Mouse (Mus musculus) lung, postnatal 4 days (tissue): ENCODE data around the gene Lrrc10b.
A peak's percentile ranks its signal among the peaks of the same experiment; 100 is the strongest.

ENCODE experiments used
- DNase-seq, 2 experiments: peaks; one replicate each; pipeline ENCODE4 v3.0.0; 2021

Gene Lrrc10b

DNA sequence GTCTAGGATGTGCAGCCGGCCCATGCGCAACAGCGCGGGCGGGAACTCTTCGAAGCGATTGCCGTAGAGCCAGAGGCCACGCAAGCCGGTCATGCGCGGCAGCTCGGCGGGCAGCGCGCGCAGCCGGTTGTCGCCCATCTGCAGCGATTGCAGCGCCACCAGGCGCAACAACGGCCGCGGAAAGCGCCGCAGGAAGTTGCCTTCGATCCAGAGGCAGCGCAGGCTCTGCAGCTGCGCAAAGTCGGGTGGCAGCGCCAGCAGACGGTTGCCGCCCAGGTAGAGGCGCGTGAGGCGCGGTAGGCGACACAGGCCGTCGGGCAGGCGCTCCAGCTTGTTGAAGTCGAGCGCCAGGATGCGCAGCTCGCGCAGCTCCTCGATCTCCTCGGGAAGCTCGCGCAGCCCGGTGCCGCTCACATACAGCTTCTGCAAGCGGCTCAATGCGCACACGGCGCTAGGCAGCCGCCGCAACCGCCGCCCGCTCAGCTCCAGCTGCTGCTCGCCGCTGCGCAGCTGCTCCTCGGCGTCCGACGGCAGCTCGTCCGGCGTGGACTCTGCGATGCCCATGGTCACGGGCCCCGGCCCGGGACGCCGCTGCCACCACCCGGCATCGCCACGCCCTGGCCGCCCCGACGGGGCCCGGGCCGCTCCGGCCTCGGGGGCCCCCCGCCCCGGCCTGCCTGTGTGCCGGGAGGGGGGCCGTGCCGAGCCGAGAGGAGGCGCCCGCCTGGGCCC lies at the start of gene Lrrc10b:
TSS of gene Lrrc10b (minus strand) at position 722 of the 732 bp plus-strand sequence.
- DNase-seq, result peak; percentile 80 to 85

DNA sequence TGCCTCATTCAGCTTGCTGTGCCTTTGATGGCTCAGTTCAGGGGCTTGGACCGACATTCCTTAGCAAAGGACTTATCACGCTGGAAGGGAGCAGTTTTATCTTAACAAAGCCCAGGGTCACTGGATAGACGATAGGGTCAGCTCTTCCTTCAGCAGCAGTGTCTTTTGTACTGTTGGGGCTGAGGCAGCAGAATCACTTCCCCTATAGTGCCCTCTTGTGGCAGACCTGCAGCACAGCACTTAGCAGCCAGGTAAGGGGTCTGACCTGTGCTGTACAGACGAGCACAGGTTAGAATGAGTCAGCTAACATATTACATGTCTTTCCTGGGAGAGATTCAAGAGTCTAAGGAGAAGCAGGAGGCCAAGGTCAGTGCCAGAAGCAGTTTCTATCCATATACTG lies 45.3 kb upstream of the Lrrc10b start:
- DNase-seq, result peak in 1 of 2 experiments; percentile 58

DNA sequence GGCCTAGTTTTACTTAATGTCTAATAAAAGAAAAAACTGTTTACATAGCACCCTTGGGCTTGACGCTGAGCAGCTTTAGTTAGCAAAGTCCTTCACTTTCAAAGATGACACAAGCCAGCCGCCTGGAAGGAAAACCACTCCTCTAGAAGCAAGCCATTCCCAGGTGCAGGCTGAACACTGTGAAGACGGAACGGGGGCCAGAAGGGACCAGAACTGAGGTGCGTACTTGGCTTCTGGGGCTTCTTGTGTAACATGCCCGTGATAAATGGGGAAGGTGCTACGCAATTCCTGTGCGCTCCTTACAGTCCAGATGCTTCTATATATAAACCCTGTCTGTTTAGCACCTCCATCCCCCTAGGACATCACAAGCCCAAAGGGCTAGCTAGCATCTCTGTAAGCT lies 43.3 kb upstream of the Lrrc10b start:
- no peak for DNase-seq

DNA sequence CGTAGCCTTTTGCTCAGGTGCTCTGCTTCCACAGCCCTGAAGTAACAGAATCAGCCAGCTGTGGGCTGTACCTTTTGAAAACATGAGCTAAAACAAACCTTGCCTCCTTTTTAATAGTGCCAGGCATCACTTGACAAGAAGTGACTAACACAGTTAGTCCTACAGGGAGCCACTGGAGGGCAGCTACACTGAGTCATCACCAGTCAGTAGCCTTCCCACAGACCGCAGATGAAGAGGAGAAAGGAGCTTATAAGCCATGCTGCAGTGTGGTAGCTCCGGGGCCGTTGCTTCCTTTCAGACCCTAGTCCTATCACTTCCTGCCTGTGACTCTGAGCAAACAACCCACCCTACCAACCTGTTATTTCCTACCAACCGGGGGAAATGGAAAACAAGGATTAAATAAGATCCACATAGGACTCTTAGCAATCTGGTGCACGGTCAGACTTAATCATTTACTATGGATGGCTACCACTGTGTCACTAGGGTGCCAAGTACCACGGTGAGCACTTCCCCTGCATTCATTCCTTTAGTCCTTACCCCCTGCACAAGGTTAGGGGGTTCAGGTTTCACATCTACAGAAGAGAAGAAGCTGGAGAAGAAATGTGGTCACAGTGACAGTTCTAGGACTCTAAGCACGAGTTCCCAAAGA lies 40.4 kb upstream of the Lrrc10b start:
- no peak for DNase-seq

GRCm38 (mm10) chr19:10496976-10497375 lies 39.7 kb upstream of the Lrrc10b start:
- DNase-seq, result no peak

DNA sequence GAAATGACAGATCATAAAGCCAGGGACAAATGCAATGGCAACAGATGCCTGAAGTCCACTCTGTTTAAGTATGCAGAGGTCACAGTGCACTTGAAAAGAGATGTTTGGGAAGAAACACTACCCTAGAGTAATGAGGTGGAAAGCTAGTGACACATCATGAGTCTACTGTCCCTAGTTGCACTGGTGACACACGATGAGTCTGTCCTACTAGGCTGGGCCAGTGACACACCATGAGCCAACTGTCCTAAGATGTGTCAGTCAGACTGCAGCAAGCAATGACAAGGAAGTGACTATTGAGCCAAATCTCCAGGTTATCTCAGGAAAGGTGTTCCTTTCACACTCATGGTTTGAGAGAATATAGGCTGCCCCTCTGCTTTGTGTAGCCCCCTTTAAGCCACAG lies 38.4 kb upstream of the Lrrc10b start:
- no peak for DNase-seq

DNA sequence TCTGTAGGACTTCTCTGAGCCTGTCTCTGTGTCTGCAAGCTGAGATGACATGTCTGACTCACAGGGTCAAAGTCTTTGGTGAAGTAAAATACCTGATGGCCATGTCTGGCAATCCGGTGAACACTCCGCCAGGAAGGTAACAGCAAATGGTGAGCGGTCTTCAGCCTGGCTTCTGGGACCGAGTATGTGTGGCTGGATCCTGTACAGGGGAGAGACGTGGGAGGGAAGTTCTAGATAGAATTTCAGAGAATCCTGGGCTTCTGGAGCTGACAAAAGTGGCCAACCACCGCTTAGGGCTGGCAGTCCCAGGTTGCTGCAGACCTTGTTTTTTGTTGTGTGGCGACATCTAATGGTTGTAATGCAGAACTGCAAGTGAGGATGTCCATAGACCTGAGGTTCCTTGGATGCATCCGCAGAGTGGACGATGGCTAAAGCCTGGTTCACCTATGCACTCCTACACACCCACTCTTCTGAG lies 29.0 kb upstream of the Lrrc10b start:
- DNase-seq, result peak in 1 of 2 experiments; percentile 72

DNA sequence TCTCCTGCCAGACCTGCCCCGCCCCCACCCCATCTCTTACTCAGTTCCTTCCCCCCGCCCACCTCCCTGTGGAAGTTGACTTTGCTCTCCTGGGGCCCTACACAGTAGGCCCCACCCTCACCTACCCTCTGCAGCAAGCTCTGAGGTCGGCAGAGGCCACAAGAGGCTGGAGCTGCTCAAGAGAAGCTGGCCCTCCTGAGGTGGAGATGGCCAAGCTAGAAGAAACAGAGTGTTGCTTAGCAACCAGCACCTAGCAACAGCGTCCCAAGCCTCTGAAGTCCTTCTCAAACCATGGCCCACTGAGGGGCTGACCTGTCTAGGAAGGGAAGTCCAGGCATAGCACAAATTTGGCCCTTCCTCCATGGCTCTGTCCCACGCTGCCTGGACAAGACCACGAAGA lies 25.4 kb upstream of the Lrrc10b start, which contains the start of gene Ppp1r32:
TSS of gene Ppp1r32 (minus strand) at position 226 of the 400 bp plus-strand sequence.
- DNase-seq, result peak in 1 of 2 experiments; percentile 14

- no peak for DNase-seq
Observed at GRCm38 (mm10) chr19:10479541-10479940, 22.3 kb upstream of the Lrrc10b start.

GRCm38 (mm10) chr19:10473779-10474178 lies 16.5 kb upstream of the Lrrc10b start:
- no peak for DNase-seq

GRCm38 (mm10) chr19:10472958-10473357 lies 15.7 kb upstream of the Lrrc10b start:
- DNase-seq, result no peak

- peak; percentile 39 to 72 for DNase-seq
Observed at GRCm38 (mm10) chr19:10469171-10469658, 11.9 kb upstream of the Lrrc10b start.

GRCm38 (mm10) chr19:10464427-10464826 lies 7.2 kb upstream of the Lrrc10b start:
- DNase-seq, result no peak

DNA sequence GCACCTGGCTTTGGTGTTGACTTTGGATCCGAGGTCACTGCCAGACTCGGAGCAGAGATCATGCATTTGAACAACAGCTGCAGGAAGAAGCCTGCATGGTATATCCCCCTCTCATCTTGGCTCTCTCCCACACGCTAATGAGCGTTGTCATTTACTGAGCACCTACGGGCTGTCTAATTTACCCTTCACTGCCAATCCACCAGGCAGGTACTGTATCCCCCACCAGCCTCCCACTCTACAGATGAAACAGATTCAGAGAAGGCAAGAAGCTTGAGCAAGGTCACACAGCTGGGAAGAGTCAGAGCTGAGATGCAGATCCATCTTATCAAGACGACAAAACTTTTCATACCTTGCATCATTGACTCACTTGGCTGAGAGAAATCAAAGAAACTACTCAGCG lies 4.3 kb upstream of the Lrrc10b start:
- no peak for DNase-seq

DNA sequence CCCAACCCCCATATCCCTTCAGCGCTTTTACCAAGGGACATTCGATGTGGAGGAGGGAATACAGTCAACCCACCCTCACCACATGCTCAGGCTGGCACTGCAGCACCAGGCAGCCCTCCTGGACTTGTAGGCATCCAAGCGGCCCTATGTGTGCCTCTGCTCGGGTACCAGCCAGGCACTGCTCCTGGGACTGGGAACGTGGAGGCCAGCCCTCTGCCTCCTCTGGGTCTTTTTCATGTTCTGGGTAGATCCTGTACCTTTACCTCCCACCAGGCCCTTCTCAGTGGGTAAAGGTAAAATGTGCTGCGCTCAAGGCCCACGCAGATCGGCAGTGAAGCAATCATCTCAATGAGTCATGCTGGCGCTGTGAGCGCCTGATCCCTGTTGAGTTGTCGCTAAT lies 2.6 kb upstream of the Lrrc10b start:
- no peak for DNase-seq

- peak; percentile 53 to 68 for DNase-seq
Observed at GRCm38 (mm10) chr19:10458096-10458495, 823 bp upstream of the Lrrc10b start.

DNA sequence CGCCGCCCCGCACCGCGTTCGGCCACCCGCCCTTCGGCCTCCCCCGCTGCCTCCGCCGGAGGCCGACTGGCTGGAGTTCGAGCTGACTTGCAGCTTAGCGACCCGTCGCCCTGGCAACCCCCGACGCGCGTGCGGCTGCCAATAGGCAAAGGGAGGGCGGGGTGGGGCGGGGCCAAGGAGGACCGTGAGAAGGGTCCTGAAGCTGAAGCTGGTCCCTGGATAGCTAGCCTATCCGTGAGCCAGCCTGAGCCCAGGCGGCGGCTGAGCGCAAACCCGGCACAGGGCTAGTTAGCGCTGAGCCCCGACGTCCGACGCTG lies 169 bp upstream of the Lrrc10b start:
- peak; percentile 71 to 82 for DNase-seq

- DNase-seq, result no peak
Observed at GRCm38 (mm10) chr19:10455437-10455806, 1.9 kb downstream of the Lrrc10b start.

DNA sequence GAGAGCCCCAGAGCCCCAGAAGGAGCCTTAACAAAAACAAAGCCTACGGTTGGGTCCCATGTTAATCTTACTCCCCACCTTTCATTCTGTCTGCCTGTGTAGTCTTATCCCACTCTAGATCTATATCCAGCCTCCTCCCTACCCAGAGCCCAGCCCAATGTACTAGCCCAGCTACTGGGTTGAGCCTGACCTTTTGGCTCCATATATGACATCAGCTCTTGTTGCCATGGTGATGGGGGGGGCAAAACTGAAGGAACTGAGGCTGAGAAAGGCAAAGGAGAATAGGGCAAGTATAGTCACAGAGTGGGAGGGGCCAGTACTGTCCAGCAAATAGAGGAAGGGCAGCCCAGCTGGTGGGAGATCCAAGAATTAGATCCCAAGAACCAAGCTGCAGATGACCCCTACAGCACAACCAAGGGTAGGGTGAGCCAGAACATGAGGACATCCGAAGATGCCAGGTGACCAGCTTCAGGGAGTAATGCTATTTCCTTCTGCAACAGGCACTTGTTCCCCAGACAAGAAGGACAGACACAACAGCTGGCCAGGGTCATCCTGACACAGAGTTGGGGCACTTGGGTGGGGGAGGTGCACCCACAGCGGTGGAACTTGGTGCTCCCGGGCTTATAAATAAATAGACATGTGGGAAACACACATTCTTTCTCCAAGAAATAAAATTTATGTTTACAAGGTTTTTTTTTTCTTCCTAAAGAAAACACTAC lies 2.4 kb downstream of the Lrrc10b start:
- DNase-seq, result no peak

DNA sequence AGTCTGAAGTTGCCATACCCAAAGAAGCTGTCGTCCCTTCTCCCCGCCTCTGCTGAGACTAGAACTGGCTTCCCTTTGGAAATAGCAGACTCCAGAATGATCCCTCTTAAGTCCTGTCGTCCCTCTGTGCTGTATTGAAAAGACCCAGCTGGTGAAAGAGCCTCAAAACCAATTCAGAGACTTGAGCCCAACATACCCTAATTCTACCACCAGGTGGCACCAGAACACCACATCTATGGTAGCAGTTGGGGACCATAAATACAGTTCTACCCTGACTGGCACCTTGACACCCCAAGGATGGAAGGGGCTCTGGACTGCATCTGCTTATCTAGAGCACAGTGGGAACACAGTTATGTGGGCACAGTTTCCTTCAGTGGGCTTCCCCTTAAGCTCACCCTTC lies 7.6 kb downstream of the Lrrc10b start:
- peak in 1 of 2 experiments; percentile 81 for DNase-seq

DNA sequence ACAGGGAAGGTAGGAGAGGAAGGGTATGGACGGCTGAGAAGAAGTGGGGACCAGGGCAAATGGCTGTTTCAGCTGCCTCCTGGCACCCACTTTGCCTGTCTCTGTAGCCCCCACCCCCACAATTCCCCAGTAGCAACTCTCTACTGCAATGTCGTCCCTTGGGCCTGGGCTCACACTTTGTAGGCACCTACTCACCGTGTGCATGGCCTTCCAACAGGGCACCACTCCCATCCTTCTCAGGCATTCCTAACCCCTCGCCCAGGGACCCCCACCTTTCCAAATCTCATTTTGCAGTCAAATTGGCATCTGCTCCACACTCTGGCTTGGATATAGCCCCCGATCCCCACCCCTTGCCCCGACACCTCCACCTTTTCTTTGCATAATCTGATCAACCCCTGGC lies 8.1 kb downstream of the Lrrc10b start:
- no peak for DNase-seq

DNA sequence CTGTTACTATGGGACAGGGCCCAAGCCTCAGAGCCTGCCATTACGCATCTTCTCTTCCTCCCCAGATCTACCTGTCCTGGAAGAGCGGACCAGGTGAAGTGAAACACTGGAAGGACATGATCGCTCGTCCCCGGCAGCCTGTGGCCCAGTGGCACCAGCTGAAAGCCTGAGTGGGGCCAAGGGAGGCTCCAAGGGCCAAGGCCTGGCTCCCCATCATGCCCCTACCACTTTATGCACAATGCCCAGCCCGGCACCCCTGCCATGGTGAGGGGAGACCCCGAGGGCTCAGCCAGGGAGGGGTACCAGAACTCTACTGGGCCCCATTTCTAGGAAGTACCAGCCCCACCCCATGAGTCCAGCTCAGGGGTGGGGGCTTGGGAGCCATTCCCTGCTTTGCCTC lies 9.0 kb downstream of the Lrrc10b start:
- no peak for DNase-seq

GRCm38 (mm10) chr19:10444685-10445369 lies 12.4 kb downstream of the Lrrc10b start:
- DNase-seq, result no peak
